Mouse (Mus musculus) lung, postnatal 0 days (tissue): ENCODE measurements around the gene Cmip. TPM values are rescaled to one million over a fixed set of nuclear protein-coding genes. Genes with fewer than 3 reads are reported as not detected.

ENCODE experiments used
- ATAC-seq: fragments of 200-750 bp; cut with Nextera tagmentation; 2 replicates; pipeline ENCODE4 v1.8.0; 2017; ENCODE audit warnings: moderate library complexity
- DNase-seq: peaks from one replicate; pipeline ENCODE4 v3.0.0-alpha.2; 2016; ENCODE audit warnings: low spot score
- H3K27ac ChIP-seq: fragments of 300-500 bp; sonication (generic); 2 replicates; pipeline ENCODE4 v1.5.1; 2014; ENCODE audit warnings: antibody characterized with exemption, mild to moderate bottlenecking, low read length, mixed read lengths
- H3K27me3 ChIP-seq: fragments of 300-500 bp; sonication (generic); replicated peaks from 2 replicates; pipeline ENCODE4 v1.6.1; 2014; ENCODE audit warnings: low read length, mixed read lengths; ENCODE audit not compliant: insufficient read depth
- H3K36me3 ChIP-seq: fragments of 300-500 bp; sonication (generic); 2 replicates; pipeline ENCODE4 v1.6.1; 2014; ENCODE audit warnings: low read length, mixed read lengths; ENCODE audit not compliant: insufficient read depth
- H3K4me1 ChIP-seq: fragments of 300-500 bp; sonication (generic); 2 replicates; pipeline ENCODE4 v1.6.1; 2014; ENCODE audit warnings: antibody characterized with exemption, low read depth, low read length, mixed read lengths; ENCODE audit not compliant: insufficient read depth
- H3K4me2 ChIP-seq: fragments of 300-500 bp; sonication (generic); replicated peaks from 2 replicates; pipeline ENCODE4 v1.6.1; 2014; ENCODE audit warnings: low read depth, mild to moderate bottlenecking, low read length, moderate library complexity, mixed read lengths
- H3K4me3 ChIP-seq: fragments of 300-500 bp; sonication (generic); 2 replicates; pipeline ENCODE4 v1.5.1; 2014; ENCODE audit warnings: low read depth, low read length
- H3K9ac ChIP-seq: fragments of 300-500 bp; sonication (generic); replicated peaks from 2 replicates; pipeline ENCODE4 v1.6.1; 2014; ENCODE audit warnings: low read depth, mild to moderate bottlenecking
- H3K9me3 ChIP-seq: fragments of 300-500 bp; sonication (generic); 2 replicates; pipeline ENCODE4 v1.6.1; 2016; ENCODE audit warnings: low read length, mixed read lengths
- CTCF ChIP-seq: IDR thresholded peaks from 2 replicates; pipeline ENCODE4 v1.5.1; 2016; ENCODE audit warnings: antibody characterized with exemption, mild to moderate bottlenecking
- EP300 ChIP-seq: IDR thresholded peaks from 2 replicates; pipeline ENCODE4 v1.6.1; 2016; ENCODE audit warnings: antibody characterized with exemption, mild to moderate bottlenecking, control low read depth
- WGBS: fragments of 180-500 bp; shearing (Covaris S2); extraction: QIAGEN DNeasy Blood & Tissue Kit; methylation state at CpG from one replicate; pipeline ENCODE4 v1.1.7; 2014; 5-methylcytosine and 5-hydroxymethylcytosine counted together
- polyA plus RNA-seq: library from polyadenylated mRNA; unstranded; fragments of >200 nt; fragmentation: Nextera tagmentation; extraction: Ambion mirVana; gene quantifications from 2 replicates; pipeline ENCODE4 v1.2.1, GENCODE M21; 2015

The Cmip gene
- polyA plus RNA-seq, 1 experiment from 2014 or later = 27.6 TPM

DNA sequence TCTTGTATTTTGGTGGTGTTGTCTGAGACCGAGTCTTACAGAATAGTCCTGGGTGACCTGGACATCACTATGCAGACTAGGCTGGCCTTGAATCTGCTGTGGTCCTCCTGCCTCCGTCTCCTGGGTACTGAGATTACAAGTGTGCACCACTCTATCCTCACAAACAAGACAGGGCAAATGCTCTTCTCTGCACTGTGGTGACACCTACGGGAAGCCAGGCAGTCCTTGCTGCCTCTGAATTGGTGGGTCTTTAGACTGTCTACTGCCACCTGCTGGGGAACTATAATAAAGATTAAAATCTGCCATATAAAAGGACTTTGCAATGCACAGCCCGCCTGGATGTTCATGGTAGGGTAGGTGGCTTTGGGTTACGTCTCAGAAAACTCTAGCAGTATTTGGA lies 208.4 kb downstream of the Cmip start:
- Histone ChIP-seq H3K4me1 (no peaks in the 10 kb centered on the region), H3K4me3 (no peak overlapping the region), H3K9ac (no peak overlapping the region), H3K36me3 (no peaks in the 10 kb centered on the region), H3K9me3 (no peaks in the 10 kb centered on the region), H3K4me2 (no peak overlapping the region), H3K27me3 (no peaks in the 10 kb centered on the region), H3K27ac (no peak overlapping the region)
- TF ChIP-seq CTCF = peak; percentile 89
- no peak for TF ChIP-seq EP300
- WGBS = 24% methylated on average over 5 of the region's 5 CpGs
- ATAC-seq (peak; percentile 72), DNase-seq (peak; percentile 90)

DNA sequence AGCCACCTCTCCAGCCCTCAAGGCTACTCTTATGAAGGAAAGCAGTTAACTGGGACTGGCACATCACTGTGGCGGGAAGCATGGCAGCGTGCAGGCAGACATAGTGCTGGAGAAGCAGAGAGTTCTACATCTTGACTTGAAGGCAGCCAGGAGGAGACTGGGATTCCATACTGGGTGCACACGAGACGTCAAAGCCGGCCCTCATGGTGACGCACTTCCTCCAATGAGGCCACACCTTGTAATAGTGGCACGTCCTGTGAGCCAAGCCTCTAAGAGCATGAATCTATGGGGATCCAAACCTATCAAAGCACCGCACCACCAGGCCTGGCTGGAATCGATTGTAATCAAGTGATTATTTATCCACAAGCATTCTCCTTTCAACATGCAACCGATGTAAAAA lies 210.6 kb downstream of the Cmip start:
- no peak overlapping the region for H3K4me3 ChIP-seq
- 78% methylated on average over 10 of the region's 10 CpGs for WGBS
- no peaks in the 10 kb centered on the region for H3K4me1 ChIP-seq
- H3K9me3 ChIP-seq = no peaks in the 10 kb centered on the region
- H3K4me2 ChIP-seq = no peak overlapping the region
- H3K27ac ChIP-seq = no peak overlapping the region
- no peaks in the 10 kb centered on the region for H3K36me3 ChIP-seq
- no peak overlapping the region for H3K9ac ChIP-seq
- no peak for ATAC-seq
- TF ChIP-seq CTCF = no peak
- TF ChIP-seq EP300 = no peak
- no peak for DNase-seq
- no peaks in the 10 kb centered on the region for H3K27me3 ChIP-seq

DNA sequence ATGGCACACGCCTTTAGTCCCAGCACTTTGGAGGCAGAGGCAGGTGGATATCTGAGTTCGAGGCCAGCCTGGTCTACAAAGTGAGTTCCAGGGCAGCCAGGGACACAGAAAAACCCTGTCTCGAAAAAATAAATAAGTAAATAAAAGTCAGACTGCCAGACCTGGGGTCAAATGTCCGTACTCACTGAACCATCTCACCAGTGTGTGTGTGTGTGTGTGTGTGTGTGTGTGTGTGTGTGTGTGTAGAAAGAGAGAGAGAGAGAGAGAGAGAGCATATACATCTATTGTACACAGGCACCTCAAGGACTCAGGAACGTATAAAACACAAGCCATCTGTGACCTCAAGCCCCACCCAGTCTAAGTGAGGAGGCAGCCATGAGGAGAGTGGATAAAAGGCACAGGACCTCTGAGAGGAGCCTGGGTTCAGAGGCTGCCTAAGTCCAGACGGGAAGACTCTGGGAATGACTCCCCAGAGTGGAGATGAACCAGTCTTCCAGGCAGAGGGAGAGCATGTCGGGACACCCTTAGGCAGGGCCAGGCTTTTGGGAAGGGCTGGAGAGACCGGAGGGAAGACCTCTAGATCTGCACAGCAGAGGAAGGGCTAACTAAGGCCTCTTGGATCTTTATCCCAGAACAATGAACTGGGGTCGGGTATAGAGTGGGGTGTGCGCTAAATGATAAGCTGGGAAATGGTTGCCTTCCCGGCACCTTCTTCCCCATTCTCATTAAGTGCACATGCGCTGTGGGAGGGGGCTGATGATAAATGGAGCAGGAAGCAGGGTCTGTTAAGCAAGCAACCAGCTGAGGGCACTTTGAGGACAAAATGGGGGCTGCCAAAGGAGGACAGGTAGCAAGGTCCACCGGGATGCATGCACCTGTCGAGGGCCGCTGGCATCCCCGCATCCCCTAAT lies 212.8 kb downstream of the Cmip start:
- no peak overlapping the region for H3K27ac ChIP-seq

DNA sequence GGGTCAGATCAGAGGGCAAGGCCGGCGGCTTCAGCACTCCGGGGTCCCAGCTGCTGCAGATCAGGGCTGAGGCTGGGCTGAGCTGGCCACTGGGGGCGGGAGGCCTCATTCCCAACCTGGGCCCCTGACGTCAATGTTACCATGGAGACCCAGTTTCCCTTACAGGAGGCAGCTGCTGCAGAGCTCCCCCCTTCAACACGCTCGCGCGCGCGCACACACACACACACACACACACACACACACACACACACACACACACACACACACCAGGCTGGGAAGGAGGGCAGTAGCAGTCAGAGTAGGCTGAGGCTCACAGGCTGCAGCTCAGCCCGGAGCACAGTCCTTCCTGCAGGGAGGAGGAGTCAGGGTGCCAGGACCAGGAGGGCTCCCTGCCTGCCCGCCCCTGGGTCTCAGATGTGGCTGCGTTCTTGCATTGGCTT lies 213.5 kb downstream of the Cmip start:
- WGBS = 2% methylated on average over 10 of the region's 14 CpGs
- no peaks in the 10 kb centered on the region for H3K9me3 ChIP-seq
- TF ChIP-seq CTCF (peak; percentile 22; the same call in 1 of the 2 replicates), EP300 (no peak)
- peak; percentile 73 for DNase-seq
- no peaks in the 10 kb centered on the region for H3K4me1 ChIP-seq
- no peaks in the 10 kb centered on the region for H3K27me3 ChIP-seq
- ATAC-seq = peak; percentile 69
- no peak overlapping the region for H3K4me3 ChIP-seq
- no peak overlapping the region for H3K27ac ChIP-seq
- no peak overlapping the region for H3K9ac ChIP-seq
- no peaks in the 10 kb centered on the region for H3K36me3 ChIP-seq
- 0 out of 2 replicates have a peak overlapping the region, but pooled peaks have one; percentile 8 for H3K4me2 ChIP-seq

More for the DNA sequence above, 212.8 kb downstream of the Cmip start:
- no peak overlapping the region for H3K4me3 ChIP-seq
- 33% methylated on average over 16 of the region's 16 CpGs for WGBS
- no peaks in the 10 kb centered on the region for H3K4me1 ChIP-seq
- ATAC-seq (no peak), DNase-seq (no peak)
- H3K4me2 ChIP-seq = no peak overlapping the region
- H3K36me3 ChIP-seq = no peaks in the 10 kb centered on the region
- TF ChIP-seq CTCF (no peak), EP300 (no peak)
- no peak overlapping the region for H3K9ac ChIP-seq
- no peaks in the 10 kb centered on the region for H3K27me3 ChIP-seq
- no peaks in the 10 kb centered on the region for H3K9me3 ChIP-seq

DNA sequence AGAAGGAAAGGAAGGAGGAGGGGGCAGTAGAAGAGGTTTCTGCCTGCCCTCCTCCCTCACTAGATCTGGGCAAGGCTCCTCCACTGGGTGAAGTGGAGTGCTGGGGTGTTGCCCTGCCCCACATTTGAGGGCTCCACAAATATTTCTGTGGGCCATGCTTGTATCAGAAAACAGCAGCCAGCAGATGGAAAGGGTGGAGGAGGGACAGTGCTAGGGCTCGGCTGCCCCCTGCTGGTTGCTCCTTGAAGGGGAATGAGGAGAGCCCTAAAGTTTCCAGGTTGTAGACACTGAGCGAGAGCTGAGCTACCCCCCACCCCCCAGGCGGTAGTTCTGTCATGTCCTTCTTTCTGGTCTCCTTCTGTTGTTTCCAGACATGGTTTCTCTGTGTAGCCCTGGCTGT lies 214.3 kb downstream of the Cmip start:
- ATAC-seq (peak; percentile 58), DNase-seq (peak; percentile 77)
- no peaks in the 10 kb centered on the region for H3K27me3 ChIP-seq
- no peaks in the 10 kb centered on the region for H3K36me3 ChIP-seq
- 28% methylated on average over 3 of the region's 3 CpGs for WGBS
- no peak overlapping the region; the same call in 1 of the 2 replicates for H3K27ac ChIP-seq
- TF ChIP-seq EP300 = no peak
- peak; percentile 87 for TF ChIP-seq CTCF
- H3K4me3 ChIP-seq = no peak overlapping the region
- H3K4me2 ChIP-seq = no peak overlapping the region
- no peaks in the 10 kb centered on the region for H3K4me1 ChIP-seq
- H3K9ac ChIP-seq = no peak overlapping the region
- H3K9me3 ChIP-seq = no peaks in the 10 kb centered on the region

DNA sequence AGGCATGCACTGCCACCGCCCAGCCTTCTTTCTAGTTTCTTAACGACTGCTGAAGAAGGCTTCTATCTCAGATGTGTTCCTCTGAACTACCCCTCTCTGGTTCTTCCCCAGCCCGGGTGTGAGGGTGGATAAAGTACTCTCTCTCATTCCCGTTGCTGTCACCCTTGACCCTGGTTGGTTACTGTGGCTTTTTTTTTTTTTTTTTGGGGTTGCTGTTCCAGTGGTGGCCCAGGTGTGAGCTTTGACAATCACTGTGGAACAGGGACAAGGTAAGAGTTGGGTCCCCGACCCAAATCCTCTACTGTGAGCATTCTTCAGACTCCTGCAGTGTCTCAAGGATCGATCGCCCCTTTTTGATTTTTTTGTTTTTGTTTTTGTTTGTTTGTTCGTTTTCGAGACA lies 214.8 kb downstream of the Cmip start:
- H3K4me1 ChIP-seq = no peaks in the 10 kb centered on the region
- no peak overlapping the region for H3K4me2 ChIP-seq
- ATAC-seq = no peak
- no peak overlapping the region for H3K9ac ChIP-seq
- no peaks in the 10 kb centered on the region for H3K27me3 ChIP-seq
- no peak for DNase-seq
- no peak overlapping the region for H3K4me3 ChIP-seq
- 57% methylated on average over 9 of the region's 9 CpGs for WGBS
- TF ChIP-seq EP300 = no peak
- no peak for TF ChIP-seq CTCF
- no peaks in the 10 kb centered on the region for H3K36me3 ChIP-seq
- H3K27ac ChIP-seq = no peak overlapping the region
- no peaks in the 10 kb centered on the region for H3K9me3 ChIP-seq
